8 mouse cellular contexts compared by ENCODE assay signal in the genomic region with DNA sequence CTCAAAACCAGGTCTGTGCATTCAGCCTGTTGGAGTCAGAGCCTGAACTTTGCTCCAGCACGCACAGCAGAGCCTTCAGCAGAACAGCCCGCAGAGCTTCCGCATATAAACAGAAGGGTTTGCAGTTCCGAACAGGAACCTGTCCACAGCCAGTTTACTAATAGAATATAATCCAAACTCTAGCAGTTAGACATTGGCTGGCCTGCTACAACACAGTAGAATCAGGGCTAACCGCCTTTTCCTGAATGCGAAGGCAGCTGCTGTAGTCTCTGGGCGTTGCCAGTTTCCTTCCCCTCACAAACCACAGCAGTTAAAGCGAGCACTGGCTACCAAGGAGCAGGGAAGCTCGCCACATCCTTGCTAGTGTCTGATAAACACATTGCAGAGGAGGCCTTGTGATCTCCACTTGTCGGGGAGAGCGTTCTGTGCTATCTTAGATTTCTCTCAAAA. TPM values are rescaled to one million over a fixed set of nuclear protein-coding genes. Genes with fewer than 3 reads are reported as not detected.
DNase-seq lines count a peak whose midpoint lies in the region; ATAC-seq and TF ChIP-seq lines count a peak whose summit lies in the region.

No protein-coding gene starts in this region.

- no peak for TF ChIP-seq POLR2A in lung, adult 2 months (IDR thresholded peaks at IDR 0.05; ENCODE audit: borderline replicate concordance, extremely low read depth, low read depth, low read length)

- H3K9me3 ChIP-seq in intestine, embryonic 16.5 days (ENCODE audit: control insufficient read depth, low read length): no peaks in the 10 kb centered on the region
- H3K9me3 ChIP-seq in limb, embryonic 10.5 days (replicated peaks): no peaks in the 10 kb centered on the region

- DNase-seq in lung, adult 18-20 months: peak; percentile 41 to 58
- no peak for DNase-seq in lung, adult 2 months
- DNase-seq in left cerebral cortex, adult 18-20 months (ENCODE audit: low spot score in 2 of 2): no peak
- DNase-seq in layer of hippocampus, adult 11-12 months (ENCODE audit: low spot score): no peak
- no peak for DNase-seq in limb, embryonic 10.5 days (ENCODE audit: low spot score)
- DNase-seq in testis, postnatal 10 days (ENCODE audit: low spot score): no peak

- TF ChIP-seq CTCF in lung, adult 2 months (IDR thresholded peaks at IDR 0.05; ENCODE audit: insufficient read depth, low read length): no peak

- H3K9ac ChIP-seq in intestine, embryonic 16.5 days (ENCODE audit: low read depth, low read length): no peak overlapping the region

- WGBS in lung, adult 2 months: 37% methylated on average over 11 of the region's 11 CpGs
- 60% methylated on average over 11 of the region's 11 CpGs for WGBS in intestine, embryonic 16.5 days
- WGBS in limb, embryonic 10.5 days: 85% methylated on average over 11 of the region's 11 CpGs

- no peaks in the 10 kb centered on the region for H3K36me3 ChIP-seq in intestine, embryonic 16.5 days (ENCODE audit: control insufficient read depth, insufficient read depth, low read length)
- H3K36me3 ChIP-seq in limb, embryonic 10.5 days: no peaks in the 10 kb centered on the region

- H3K4me2 ChIP-seq in intestine, embryonic 16.5 days (ENCODE audit: low read depth, low read length): no peak overlapping the region

- no peak overlapping the region for H3K4me3 ChIP-seq in lung, adult 2 months (replicated peaks; ENCODE audit: extremely low read depth, low read depth, low read length)
- H3K4me3 ChIP-seq in intestine, embryonic 16.5 days (ENCODE audit: low read length): no peak overlapping the region
- no peak overlapping the region for H3K4me3 ChIP-seq in limb, embryonic 10.5 days

- peak; percentile 73 for ATAC-seq in intestine, embryonic 16.5 days
- ATAC-seq in megakaryocyte-erythroid progenitor cell, adult 5-6 weeks (replicated peaks; ENCODE audit: low FRiP score, low TSS enrichment, poor library complexity, severe bottlenecking): peak; percentile 90

- peak overlapping the region; percentile 31; the same call in 1 of the 2 replicates for H3K27ac ChIP-seq in intestine, embryonic 16.5 days (ENCODE audit: low read length)
- H3K27ac ChIP-seq in limb, embryonic 10.5 days: no peak overlapping the region

- H3K27me3 ChIP-seq in intestine, embryonic 16.5 days (replicated peaks; ENCODE audit: control insufficient read depth, insufficient read depth, low read length): no peaks in the 10 kb centered on the region
- no peaks in the 10 kb centered on the region for H3K27me3 ChIP-seq in limb, embryonic 10.5 days (ENCODE audit: low read depth, poor library complexity, severe bottlenecking)

- H3K4me1 ChIP-seq in lung, adult 2 months (ENCODE audit: control insufficient read depth, insufficient read depth, low read length): no peaks in the 10 kb centered on the region
- no peaks in the 10 kb centered on the region for H3K4me1 ChIP-seq in intestine, embryonic 16.5 days (ENCODE audit: control insufficient read depth, insufficient read depth, low read length)
- H3K4me1 ChIP-seq in limb, embryonic 10.5 days: no peaks in the 10 kb centered on the region

RNA-seq across cellular contexts. Expression of gene Pex5, which starts 39.4 kb away (rescaled TPM):
- polyA plus RNA-seq in lung, adult 2 months (2012; rRNA removed): 24.2 and 31.2 TPM in 2 replicates
- polyA plus RNA-seq in intestine, embryonic 16.5 days (2015; fragmentation: Nextera tagmentation; extraction: Ambion mirVana): 47.4 and 48.5 TPM in 2 replicates
- 38.9 and 54.0 TPM in 2 replicates for total RNA-seq in megakaryocyte-erythroid progenitor cell, adult 5-6 weeks (2014; fragmentation: Nextera tagmentation)
- 25.7 and 33.0 TPM in 2 replicates for total RNA-seq in megakaryocyte-erythroid progenitor cell, adult 5-6 weeks (2017)
- total RNA-seq in left cerebral cortex, adult 18-20 months (2021): 10 to 100 TPM; 60.7 to 70.5 TPM
- polyA plus RNA-seq in limb, embryonic 10.5 days (2016; fragmentation: Nextera tagmentation; extraction: Ambion mirVana): 38.0 and 41.4 TPM in 2 replicates

Comparison
In these comparisons a context has a peak if more than half of its experiments do, and no peak if none do; other contexts are left out.
1. DNase-seq: peak in lung, adult 18-20 months (2 of 2); none in lung, adult 2 months (single experiment), left cerebral cortex, adult 18-20 months (0 of 2), layer of hippocampus, adult 11-12 months (single experiment), limb, embryonic 10.5 days (single experiment) and testis, postnatal 10 days (single experiment).